Mouse (Mus musculus) T-cell, adult 2 months (primary cell): ENCODE data around the gene Ift43.

Experiments
- DNase-seq: peaks from one replicate; pipeline ENCODE4 v3.0.0; 2022; ENCODE audit warnings: low spot score

The Ift43 gene

DNA sequence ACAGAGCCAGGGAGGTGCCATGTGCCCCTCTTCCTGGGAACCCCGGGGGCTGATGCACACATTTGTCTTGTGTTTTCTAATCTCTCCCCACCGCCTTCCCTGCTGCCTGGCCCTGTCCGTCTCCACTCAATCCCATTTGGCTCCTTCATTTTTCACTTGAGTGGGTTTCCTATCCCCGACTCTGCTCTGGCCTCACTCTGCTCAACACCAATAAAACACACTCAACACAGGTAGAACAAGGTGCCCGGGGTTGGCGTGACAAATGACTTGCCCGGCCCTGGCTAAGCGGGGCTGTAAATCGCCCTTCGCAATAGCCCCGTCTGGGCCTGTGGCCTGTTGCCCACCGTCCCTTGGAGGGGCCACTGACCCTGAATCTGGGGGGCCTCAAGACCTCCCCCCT is 92.0 kb downstream of the Ift43 start:
- no peak for DNase-seq

DNA sequence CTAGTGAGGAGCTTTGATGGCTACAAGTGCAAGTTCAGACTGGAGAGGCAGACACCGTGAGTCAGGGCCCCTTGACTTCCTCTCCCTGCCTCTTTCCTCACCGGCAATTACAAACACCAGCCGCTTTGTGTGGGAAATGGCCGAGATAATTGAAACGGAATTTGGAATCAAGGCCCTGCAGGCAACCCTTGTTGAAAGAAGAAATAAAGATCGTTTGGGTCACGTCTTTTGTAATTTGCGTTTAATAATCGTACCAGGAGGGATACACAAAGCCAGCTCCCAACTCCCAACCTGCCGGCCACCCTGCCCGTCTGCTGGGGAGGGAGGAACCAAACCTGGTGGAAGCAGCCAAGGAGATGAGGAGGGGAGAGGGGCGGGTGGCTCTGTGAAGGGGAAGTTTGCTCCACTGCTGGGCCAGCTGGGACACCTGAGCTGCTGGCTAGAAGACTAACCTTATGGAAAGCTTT is 93.2 kb downstream of the Ift43 start:
- DNase-seq: no peak

- DNase-seq: no peak
Measured at GRCm38 (mm10) chr12:86176675-86177339, 94.5 kb downstream of the Ift43 start.

DNA sequence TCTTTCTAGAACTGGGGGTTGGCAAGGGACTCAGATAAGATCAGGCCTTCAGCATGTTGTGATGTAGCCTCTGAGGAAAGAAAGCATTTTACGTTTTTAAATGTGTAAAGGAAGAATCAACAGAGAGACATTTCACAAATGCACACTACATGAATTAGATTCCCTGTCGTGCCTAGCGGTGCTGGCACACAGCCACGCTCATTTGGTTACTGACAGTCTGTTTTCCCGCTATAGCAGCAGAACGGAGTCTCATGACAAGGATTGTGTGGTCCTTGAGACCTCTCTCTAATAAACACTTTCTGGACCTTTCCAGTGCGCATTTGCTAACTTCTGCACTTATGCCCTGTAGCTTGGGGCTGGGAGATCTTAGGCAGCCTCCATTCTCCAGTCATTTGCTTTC is 96.9 kb downstream of the Ift43 start:
- DNase-seq: no peak

DNA sequence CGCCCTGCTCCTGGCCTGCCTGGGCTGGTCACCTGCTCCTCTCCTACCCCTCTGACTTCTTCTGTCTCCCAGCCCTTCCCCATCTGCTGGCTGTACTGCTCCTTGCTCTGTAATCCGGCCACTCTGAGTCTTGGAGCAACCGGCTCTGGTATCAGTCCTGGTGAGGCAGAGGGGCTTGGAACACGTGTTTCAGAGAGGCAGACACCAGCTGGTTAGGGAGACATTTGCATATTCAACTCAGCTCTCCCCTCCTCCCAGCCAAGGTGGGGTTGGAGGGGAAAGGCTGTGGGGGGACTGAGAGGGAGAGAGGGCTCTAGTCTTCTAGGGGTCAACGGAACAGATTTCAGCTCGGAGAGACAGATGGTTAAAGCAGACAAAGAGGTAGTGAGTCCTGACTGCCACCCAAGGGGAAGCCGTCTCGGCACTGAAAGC is 99.0 kb downstream of the Ift43 start:
- DNase-seq: no peak

DNA sequence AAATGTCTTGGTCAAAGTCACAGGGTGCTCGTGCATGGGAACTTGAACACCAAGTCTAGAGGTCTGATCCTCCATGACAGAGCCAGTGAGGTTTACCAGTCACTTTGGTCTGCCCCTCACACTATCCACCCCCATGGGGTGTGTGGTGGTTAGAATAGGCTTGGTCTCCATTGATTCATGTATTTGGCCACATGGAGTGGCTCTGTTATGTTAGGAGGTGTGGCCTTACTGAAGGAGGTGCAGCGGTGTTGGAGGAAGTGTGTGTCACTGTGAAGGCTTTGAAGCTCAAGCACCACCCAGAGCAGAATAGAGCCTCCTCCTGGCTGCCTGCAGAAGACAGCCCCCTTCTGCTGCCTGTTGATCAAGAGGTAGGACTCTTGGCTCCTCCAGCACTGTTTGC is 99.5 kb downstream of the Ift43 start:
- peak; percentile 6 for DNase-seq

- no peak for DNase-seq
Measured at GRCm38 (mm10) chr12:86182414-86182813, 100.1 kb downstream of the Ift43 start.

DNA sequence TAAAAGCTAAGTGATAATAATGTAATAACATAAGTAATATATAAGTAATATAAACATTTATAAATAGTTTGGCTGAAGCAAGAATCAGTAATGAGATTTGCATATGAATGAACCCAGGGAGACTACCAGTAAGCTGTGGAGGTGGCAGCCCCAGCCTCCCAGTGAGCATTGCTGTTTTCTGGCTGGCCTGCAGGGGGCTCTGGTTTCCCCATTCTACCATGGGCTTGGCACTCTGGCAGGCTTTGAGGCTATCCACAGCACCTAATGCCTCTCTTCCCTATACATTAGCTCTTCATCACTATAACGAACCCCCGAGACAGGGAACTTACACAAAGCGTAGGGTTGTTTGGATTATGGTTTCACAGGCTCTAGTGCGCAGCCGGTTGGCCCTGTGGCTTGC is 105.8 kb downstream of the Ift43 start:
- DNase-seq: no peak

DNA sequence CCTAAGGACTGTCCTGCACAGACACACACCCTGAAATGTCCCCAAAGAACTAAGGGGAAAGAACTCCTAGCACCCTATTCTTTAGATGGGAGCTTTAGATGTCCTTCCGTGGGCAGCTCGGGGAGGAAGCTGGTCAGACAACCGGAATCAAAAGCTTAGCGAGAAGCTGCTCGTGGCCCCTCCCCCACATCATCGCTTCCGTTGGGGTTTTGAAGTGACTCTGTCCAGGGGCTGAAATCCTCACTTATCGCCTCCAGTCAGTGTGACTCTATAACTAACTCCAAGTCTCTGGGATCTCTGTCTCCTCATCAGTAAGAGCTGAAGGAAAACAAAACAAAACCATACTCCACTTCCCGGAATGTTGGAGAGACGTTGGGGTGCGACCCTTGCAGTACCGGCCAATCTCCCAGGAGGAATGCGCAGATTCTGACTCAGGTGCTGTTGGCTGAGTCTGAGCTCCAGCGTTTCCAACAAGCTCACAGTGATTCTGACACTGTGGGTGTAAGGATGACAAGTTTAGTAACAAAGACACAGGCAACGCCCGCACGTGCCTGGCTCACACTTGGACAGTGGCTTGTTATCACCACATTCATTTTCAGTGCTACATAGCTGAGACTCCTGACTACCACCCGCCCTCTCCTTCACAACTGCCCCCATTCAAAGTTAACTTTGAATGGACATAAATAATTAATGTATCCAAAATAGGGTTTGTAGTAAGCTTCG is 107.4 kb downstream of the Ift43 start:
- no peak for DNase-seq

GRCm38 (mm10) chr12:86192036-86192449 is 109.7 kb downstream of the Ift43 start:
- DNase-seq: no peak

DNA sequence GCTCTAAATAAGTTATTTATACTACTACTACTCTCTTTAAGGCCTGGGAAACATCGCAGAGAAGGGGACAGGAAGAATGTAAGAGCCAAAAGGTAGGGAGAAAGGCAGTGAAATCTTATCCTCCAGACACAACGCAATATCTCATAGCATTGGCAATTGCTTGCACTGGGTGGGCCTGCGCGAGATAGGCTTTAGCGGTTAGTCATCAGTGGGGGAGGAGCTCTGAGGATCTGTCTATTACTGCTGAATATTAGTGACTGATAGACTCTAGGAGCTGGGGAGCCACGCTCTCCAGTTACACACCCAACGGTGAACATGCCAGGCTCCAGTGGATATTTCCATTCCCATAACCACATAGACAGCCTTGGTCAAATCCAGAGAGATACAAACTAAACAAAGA is 114.6 kb downstream of the Ift43 start:
- DNase-seq: no peak

DNA sequence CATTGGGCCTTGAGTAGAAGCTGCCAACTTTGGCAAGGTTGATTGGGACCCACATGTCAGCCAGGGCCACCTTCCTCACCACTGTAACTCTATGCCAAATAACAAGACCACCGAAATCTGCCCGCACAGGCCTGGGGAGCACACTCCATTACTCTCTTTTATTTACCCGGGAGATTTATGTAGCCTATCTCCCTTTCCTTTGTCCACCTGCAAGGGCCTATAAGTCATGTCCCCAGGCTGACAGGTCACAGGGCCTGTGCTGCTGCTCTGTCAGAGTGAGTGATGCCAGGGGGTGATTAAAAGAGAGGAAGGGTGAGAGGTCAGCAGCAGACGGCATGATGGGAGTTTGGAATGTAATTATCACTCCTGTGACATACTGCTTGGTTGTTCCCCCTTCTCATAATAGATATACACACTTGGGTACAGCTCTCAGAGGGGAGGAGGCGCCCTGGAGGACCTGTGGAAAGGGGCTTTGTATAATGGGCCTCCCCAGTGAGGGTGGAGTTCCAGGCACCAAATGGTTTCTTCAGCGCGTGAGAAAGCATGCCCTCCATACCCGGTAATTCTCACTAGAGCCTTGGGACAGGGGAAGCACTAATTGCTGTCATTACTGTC is 121.2 kb downstream of the Ift43 start:
- DNase-seq: no peak

GRCm38 (mm10) chr12:86211099-86211520 is 128.8 kb downstream of the Ift43 start:
- DNase-seq: no peak
